Mouse (Mus musculus) thymus, adult 2 months (tissue): ENCODE results near the gene Fbxo9.

ENCODE experiments used
- CTCF ChIP-seq: fragments of 200-500 bp; IDR thresholded peaks from 2 replicates; pipeline ENCODE4 v1.5.1; 2012; ENCODE audit warnings: mild to moderate bottlenecking, control low read depth, low read length, moderate library complexity, borderline replicate concordance; ENCODE audit not compliant: control insufficient read depth, poor library complexity, insufficient read depth; ENCODE audit errors: extremely low read depth
- POLR2A ChIP-seq: fragments of 200-500 bp; IDR thresholded peaks from 2 replicates; pipeline ENCODE4 v1.6.1; 2012; ENCODE audit warnings: mild to moderate bottlenecking, low read length, control low read depth, moderate library complexity; ENCODE audit not compliant: control insufficient read depth, poor library complexity, insufficient read depth; ENCODE audit errors: extremely low read depth

DNA sequence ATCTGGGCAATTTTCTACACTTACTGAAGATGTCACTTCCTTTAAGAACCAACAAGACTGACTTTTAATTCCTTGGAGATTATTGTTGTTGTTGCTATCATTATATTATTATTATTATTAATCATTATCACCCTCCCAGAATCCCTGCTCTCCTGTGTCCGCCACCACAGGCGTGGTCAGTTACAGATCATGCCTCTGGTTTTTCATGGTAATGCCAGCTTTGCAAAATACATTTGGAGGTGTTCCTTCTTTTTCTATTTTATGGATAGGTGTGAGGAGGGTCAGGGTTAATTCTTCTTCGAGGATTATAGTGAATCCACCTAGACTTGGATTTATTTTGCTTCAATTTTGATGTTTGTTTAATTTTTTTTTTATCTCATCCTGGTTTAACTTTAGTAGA lies 33.6 kb downstream of the Fbxo9 start:
- TF ChIP-seq POLR2A: no peak
- TF ChIP-seq CTCF: no peak
